Mouse (Mus musculus) hindbrain, embryonic 14.5 days (tissue): ENCODE results near the gene Dennd1a. TPM values are rescaled to one million over a fixed set of nuclear protein-coding genes. Genes with fewer than 3 reads are reported as not detected.
A peak's percentile ranks its signal among the peaks of the same experiment; 100 is the strongest.

Experiments used
- ATAC-seq: fragments of 200-750 bp; cut with Nextera tagmentation; 2 replicates; pipeline ENCODE4 v1.8.0; 2017; ENCODE audit warnings: moderate number of reproducible peaks, mild to moderate bottlenecking, moderate TSS enrichment, moderate library complexity; ENCODE audit not compliant: low FRiP score
- DNase-seq: peaks from one replicate; pipeline ENCODE4 v3.0.0-alpha.2; 2015; ENCODE audit warnings: low spot score
- H3K27ac ChIP-seq: fragments of 300-500 bp; sonication (generic); 2 replicates; pipeline ENCODE4 v1.5.1; 2014; ENCODE audit warnings: mild to moderate bottlenecking, moderate library complexity
- H3K27me3 ChIP-seq: fragments of 300-500 bp; sonication (generic); 2 replicates; pipeline ENCODE4 v1.6.1; 2014; ENCODE audit warnings: mild to moderate bottlenecking, low read length, mixed read lengths; ENCODE audit not compliant: control insufficient read depth, insufficient read depth
- H3K36me3 ChIP-seq: fragments of 300-500 bp; sonication (generic); replicated peaks from 2 replicates; pipeline ENCODE4 v1.6.1; 2014; ENCODE audit not compliant: control insufficient read depth, insufficient read depth
- H3K4me1 ChIP-seq: fragments of 300-500 bp; sonication (generic); replicated peaks from 2 replicates; pipeline ENCODE4 v1.6.1; 2014; ENCODE audit warnings: antibody characterized with exemption, low read length, mixed read lengths; ENCODE audit not compliant: control insufficient read depth, insufficient read depth
- H3K4me2 ChIP-seq: fragments of 300-500 bp; sonication (generic); replicated peaks from 2 replicates; pipeline ENCODE4 v1.6.1; 2014; ENCODE audit warnings: mild to moderate bottlenecking, moderate library complexity
- H3K4me3 ChIP-seq: fragments of 300-500 bp; sonication (generic); replicated peaks from 2 replicates; pipeline ENCODE4 v1.5.1; 2014; ENCODE audit warnings: mild to moderate bottlenecking, low read length
- H3K9ac ChIP-seq: fragments of 300-500 bp; sonication (generic); 2 replicates; pipeline ENCODE4 v1.6.1; 2014
- H3K9me3 ChIP-seq: fragments of 300-500 bp; sonication (generic); 2 replicates; pipeline ENCODE4 v1.6.1; 2016; ENCODE audit warnings: low read length; ENCODE audit not compliant: control insufficient read depth
- WGBS: fragments of 180-500 bp; shearing (Covaris S2); extraction: QIAGEN DNeasy Blood & Tissue Kit; methylation state at CpG from one replicate; pipeline ENCODE4 v1.1.7; 2014; 5-methylcytosine and 5-hydroxymethylcytosine counted together
- polyA plus RNA-seq: library from polyadenylated mRNA; unstranded; fragments of >200 nt; fragmentation: Nextera tagmentation; extraction: Ambion mirVana; gene quantifications from 2 replicates; pipeline ENCODE4 v1.2.1, GENCODE M21; 2014

Gene Dennd1a
- polyA plus RNA-seq, 1 experiment from 2014 or later = 16.7 TPM

- no peaks in the 10 kb centered on the region for H3K27me3 ChIP-seq
- H3K4me1 ChIP-seq = no peaks in the 10 kb centered on the region
- H3K4me2 ChIP-seq = no peak overlapping the region
- 93% methylated on average over 1 of the region's 1 CpGs for WGBS
- no peak overlapping the region for H3K9ac ChIP-seq
- H3K36me3 ChIP-seq = no peaks in the 10 kb centered on the region
- H3K9me3 ChIP-seq = no peaks in the 10 kb centered on the region
- DNase-seq = no peak
- H3K27ac ChIP-seq = no peak overlapping the region
- ATAC-seq = no peak
- no peak overlapping the region for H3K4me3 ChIP-seq
Measured at GRCm38 (mm10) chr2:38305152-38305551, 18.0 kb upstream of the Dennd1a start.

DNA sequence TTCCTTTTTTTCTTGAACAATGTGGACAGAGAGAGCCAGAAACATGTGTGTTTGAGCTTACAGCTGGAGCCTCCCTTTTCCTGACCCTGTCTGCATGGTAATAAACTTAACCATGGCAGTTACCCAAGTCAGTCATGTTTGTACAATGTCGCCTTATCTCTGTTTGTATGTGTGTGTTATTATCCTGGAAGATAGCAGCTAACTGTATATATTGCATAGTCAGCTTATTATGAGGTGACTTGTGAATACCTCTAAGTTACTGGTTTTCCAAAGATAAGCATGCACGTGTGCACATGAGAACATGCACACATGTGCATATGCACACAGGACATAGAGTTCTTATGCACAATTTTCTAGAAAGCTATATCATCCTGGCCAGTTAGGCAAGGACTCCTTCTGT lies 13.8 kb upstream of the Dennd1a start:
- Histone ChIP-seq H3K9ac (no peak overlapping the region), H3K36me3 (no peaks in the 10 kb centered on the region), H3K27ac (no peak overlapping the region), H3K4me2 (no peak overlapping the region), H3K27me3 (no peaks in the 10 kb centered on the region), H3K9me3 (no peaks in the 10 kb centered on the region), H3K4me1 (no peaks in the 10 kb centered on the region), H3K4me3 (no peak overlapping the region)
- DNase-seq (no peak), ATAC-seq (no peak)
- 93% methylated on average over 2 of the region's 2 CpGs for WGBS

DNA sequence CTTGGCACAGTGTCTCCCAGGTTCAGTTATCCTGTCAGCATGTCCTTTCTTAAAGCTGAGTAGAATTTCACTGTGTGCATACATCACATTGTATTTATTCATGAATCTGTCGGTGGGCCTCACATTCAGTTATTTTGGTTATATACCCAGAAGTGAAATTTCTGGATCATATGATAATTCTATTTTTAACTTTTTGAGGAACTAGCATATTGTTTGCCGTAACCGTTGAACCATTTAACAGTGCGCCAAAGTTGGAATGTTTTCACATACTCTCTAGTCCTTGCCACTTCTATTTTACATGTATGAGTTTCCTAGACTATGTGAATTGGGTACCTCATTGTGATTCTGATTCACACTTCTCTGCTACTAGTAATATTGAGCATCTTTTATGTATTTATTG lies 8.7 kb upstream of the Dennd1a start:
- H3K4me3 ChIP-seq = no peak overlapping the region
- WGBS = 96% methylated on average over 4 of the region's 4 CpGs

DNA sequence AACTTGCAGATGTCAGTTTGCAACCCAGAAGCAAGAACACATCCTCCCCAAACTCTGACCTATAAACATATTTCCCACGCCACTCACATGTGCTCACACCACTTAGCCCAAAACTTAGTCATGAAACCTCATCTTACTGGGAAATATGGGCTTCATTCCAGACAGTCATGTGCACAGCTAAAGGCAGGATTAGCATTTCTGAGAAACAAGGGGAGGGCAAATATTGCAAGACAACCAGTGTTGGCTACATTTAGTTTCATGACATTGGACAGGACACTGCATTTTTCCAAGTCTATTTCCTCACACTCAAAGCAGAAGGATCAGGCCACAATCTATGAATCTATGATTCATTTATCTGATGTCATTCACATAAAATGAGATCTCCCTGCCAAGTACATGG lies 4.3 kb upstream of the Dennd1a start:
- no peak overlapping the region for H3K4me3 ChIP-seq
- H3K36me3 ChIP-seq = no peaks in the 10 kb centered on the region
- no peaks in the 10 kb centered on the region for H3K27me3 ChIP-seq
- no peaks in the 10 kb centered on the region for H3K9me3 ChIP-seq
- H3K27ac ChIP-seq = no peak overlapping the region
- 91% methylated on average over 1 of the region's 1 CpGs for WGBS
- ATAC-seq = no peak
- H3K4me2 ChIP-seq = no peak overlapping the region
- H3K9ac ChIP-seq = no peak overlapping the region
- H3K4me1 ChIP-seq = 0 out of 2 replicates have a peak, but pooled peaks cover 4% of the 10 kb centered on the region
- no peak for DNase-seq

More for the DNA sequence above, 8.7 kb upstream of the Dennd1a start:
- H3K27me3 ChIP-seq = no peaks in the 10 kb centered on the region
- H3K4me2 ChIP-seq = no peak overlapping the region
- DNase-seq (no peak), ATAC-seq (no peak)
- H3K9ac ChIP-seq = no peak overlapping the region
- no peaks in the 10 kb centered on the region for H3K4me1 ChIP-seq
- H3K27ac ChIP-seq = no peak overlapping the region
- no peaks in the 10 kb centered on the region for H3K9me3 ChIP-seq
- no peaks in the 10 kb centered on the region for H3K36me3 ChIP-seq

DNA sequence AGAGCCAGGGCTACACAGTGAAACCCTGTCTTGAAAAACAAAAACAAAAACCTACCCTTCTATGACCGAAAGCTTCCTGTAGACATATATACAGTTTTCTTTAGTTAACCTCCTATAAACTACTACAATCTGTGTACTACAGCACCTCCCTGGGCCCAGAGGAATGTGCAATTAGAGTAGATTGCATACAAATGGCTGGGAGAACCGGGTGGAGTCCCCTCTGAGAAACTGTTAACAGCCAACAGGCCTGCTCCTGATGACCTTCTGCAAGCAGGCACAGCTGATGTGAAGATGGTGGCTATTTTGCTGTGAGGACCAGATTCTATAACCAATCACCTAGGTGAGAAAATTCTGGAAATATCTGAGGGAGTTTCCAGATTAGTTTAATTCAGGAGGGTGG lies 1.0 kb upstream of the Dennd1a start:
- WGBS = 59% methylated on average over 2 of the region's 2 CpGs
- no peak overlapping the region for H3K27ac ChIP-seq
- H3K36me3 ChIP-seq = no peaks in the 10 kb centered on the region
- no peak overlapping the region for H3K9ac ChIP-seq
- H3K4me3 ChIP-seq = no peak overlapping the region
- no peak overlapping the region for H3K4me2 ChIP-seq
- peaks cover 14% of the 10 kb centered on the region for H3K4me1 ChIP-seq
- H3K9me3 ChIP-seq = no peaks in the 10 kb centered on the region
- no peaks in the 10 kb centered on the region for H3K27me3 ChIP-seq
- ATAC-seq = no peak
- DNase-seq = no peak

- peak overlapping the region; percentile 85; the same call in 1 of the 2 replicates for H3K27ac ChIP-seq
- WGBS = 15% methylated on average over 4 of the region's 4 CpGs
- H3K9ac ChIP-seq = peak overlapping the region; percentile 79
- peak overlapping the region; percentile 69 for H3K4me3 ChIP-seq
- peak overlapping the region; percentile 71 for H3K4me2 ChIP-seq
- H3K9me3 ChIP-seq = no peaks in the 10 kb centered on the region
- peak; percentile 27 for DNase-seq
- no peaks in the 10 kb centered on the region for H3K36me3 ChIP-seq
- no peaks in the 10 kb centered on the region for H3K27me3 ChIP-seq
- no peak for ATAC-seq
- peaks cover 14% of the 10 kb centered on the region for H3K4me1 ChIP-seq
Measured at GRCm38 (mm10) chr2:38286433-38286732, 807 bp downstream of the Dennd1a start.

GRCm38 (mm10) chr2:38285781-38286432 lies 1.3 kb downstream of the Dennd1a start:
- no peaks in the 10 kb centered on the region for H3K9me3 ChIP-seq
- peak overlapping the region; percentile 79 for H3K9ac ChIP-seq
- no peaks in the 10 kb centered on the region for H3K36me3 ChIP-seq
- peak overlapping the region; percentile 71 for H3K4me2 ChIP-seq
- H3K27me3 ChIP-seq = no peaks in the 10 kb centered on the region
- ATAC-seq (no peak), DNase-seq (no peak)
- 0 out of 2 replicates have a peak overlapping the region, but pooled peaks have one; percentile 85 for H3K27ac ChIP-seq
- 62% methylated on average over 4 of the region's 4 CpGs for WGBS
- H3K4me1 ChIP-seq = peaks cover 14% of the 10 kb centered on the region
- peak overlapping the region; percentile 69 for H3K4me3 ChIP-seq

DNA sequence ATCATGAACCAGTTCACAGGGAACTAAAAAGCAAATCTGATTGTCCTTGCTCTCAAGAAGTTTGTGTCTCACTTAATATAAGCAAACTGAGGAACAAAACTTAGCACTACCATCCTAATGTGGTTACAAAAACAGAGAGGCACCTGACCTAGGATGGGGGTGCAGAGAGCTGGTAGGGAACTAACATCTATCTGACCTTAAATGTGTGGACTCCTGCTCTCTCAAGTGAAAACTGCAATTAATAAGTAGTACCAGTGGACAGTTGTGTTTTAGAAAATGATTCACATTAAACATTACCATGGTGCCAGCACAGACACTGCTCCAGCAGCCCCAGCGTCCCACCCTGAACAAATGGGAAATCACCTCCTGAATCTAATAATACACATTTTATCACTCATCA lies 3.2 kb downstream of the Dennd1a start:
- Histone ChIP-seq H3K9ac (no peak overlapping the region), H3K27ac (no peak overlapping the region), H3K27me3 (no peaks in the 10 kb centered on the region), H3K9me3 (no peaks in the 10 kb centered on the region), H3K36me3 (no peaks in the 10 kb centered on the region), H3K4me1 (peaks cover 14% of the 10 kb centered on the region), H3K4me2 (no peak overlapping the region), H3K4me3 (no peak overlapping the region)
- DNase-seq (no peak), ATAC-seq (no peak)
- 78% methylated on average over 1 of the region's 1 CpGs for WGBS

- ATAC-seq (no peak), DNase-seq (no peak)
- H3K36me3 ChIP-seq = no peaks in the 10 kb centered on the region
- H3K27ac ChIP-seq = no peak overlapping the region
- no peaks in the 10 kb centered on the region for H3K27me3 ChIP-seq
- no peak overlapping the region for H3K4me3 ChIP-seq
- H3K4me2 ChIP-seq = no peak overlapping the region
- no peaks in the 10 kb centered on the region for H3K4me1 ChIP-seq
- H3K9me3 ChIP-seq = no peaks in the 10 kb centered on the region
- no peak overlapping the region for H3K9ac ChIP-seq
Measured at GRCm38 (mm10) chr2:38280376-38280775, 6.8 kb downstream of the Dennd1a start.

DNA sequence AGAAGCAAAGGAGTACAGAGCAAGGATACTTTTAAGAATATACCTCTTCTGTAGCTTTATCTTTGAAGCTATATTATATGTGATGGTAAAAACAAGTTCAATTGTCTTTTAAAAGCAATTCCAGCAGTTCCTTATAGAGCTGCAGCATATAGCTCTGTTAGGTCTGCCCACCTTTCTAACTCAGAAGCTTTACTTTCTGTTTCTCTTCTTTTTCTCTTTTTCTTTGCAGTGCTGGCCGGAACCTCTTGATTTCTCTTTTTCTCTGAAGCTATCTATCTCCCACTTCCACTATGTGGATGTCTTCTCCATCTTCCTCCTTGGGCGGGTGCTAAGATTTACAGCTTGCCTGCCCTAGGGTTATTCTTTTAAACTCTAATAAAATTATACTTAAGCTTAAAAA lies 12.2 kb downstream of the Dennd1a start:
- H3K4me3 ChIP-seq = no peak overlapping the region
- H3K27ac ChIP-seq = no peak overlapping the region
- no peak for ATAC-seq
- DNase-seq = no peak
- H3K4me1 ChIP-seq = no peaks in the 10 kb centered on the region
- H3K4me2 ChIP-seq = no peak overlapping the region
- no peaks in the 10 kb centered on the region for H3K36me3 ChIP-seq
- H3K9me3 ChIP-seq = no peaks in the 10 kb centered on the region
- H3K27me3 ChIP-seq = no peaks in the 10 kb centered on the region
- H3K9ac ChIP-seq = no peak overlapping the region
- WGBS = 94% methylated on average over 2 of the region's 2 CpGs
